Mouse (Mus musculus): Measurements from ENCODE around the gene Agrp.
"Not testable (repeated sequence)": the region's sequence is repeated elsewhere in the genome, so short reads cannot be mapped to it uniquely, and the experiment has no call there.

Gene Agrp

DNA sequence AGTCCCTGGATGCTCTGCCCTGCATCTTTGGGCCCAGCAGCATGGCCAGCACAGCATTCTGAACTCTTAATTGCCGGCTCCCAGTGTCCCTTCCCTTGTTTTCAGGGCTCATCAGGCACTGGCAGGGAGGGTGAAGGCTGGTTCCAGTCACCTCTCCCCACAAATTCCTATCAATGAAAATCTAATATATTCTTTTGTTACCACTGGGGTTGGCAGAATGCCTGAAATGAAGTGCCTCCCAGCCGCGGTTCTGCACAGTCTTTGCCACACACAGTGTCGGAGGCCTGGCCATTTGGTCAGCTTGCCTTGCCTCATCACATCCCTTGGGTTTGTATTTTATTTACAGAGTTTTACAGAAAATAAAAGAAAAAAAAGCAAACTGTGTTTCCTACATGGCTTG is 15.4 kb downstream of the Agrp start:
- no peak for DNase-seq

GRCm38 (mm10) chr8:105620946-105621720 is 16.1 kb downstream of the Agrp start:
- DNase-seq: no peak

GRCm38 (mm10) chr8:105620211-105620610 is 17.0 kb downstream of the Agrp start:
- no peak for DNase-seq

DNA sequence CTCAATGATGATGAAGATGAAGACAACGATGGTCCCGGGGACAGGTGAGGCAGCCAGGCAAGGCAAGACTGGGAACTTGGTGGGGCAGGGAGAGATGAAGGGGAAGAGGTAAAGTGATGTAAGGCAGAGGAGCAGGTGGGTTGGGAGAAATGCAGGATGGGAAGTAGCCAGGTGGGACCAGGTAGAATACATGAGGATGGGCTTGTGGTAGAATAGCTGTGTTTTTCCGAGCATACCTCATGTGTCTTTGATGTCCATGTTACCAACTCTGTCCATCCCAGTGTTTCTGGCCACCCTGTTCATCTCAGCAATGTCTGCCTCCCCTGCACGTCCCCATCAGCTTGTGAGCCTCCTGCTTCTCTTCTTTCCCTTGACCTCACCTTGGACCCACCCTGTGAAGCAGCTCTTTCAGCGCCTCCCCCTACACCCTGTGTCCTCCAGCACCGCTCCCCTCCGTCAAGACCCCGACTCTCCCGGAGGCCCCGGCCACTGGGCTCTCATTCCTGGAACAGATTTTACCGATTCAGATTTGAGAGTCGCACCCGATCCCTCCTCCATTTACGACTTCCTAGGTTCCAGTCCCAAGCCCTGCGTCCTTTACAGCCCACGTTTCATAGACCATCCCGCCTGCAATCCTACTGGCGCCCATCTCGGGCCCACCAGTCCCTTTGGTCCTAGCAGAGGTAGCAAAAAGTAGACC is 18.2 kb downstream of the Agrp start:
- DNase-seq: no peak

- DNase-seq: no peak
These were observed 18.9 kb downstream of the Agrp start for GRCm38 (mm10) chr8:105618279-105618634.

- no peak for DNase-seq
These were observed 19.5 kb downstream of the Agrp start for GRCm38 (mm10) chr8:105617451-105618278.

DNA sequence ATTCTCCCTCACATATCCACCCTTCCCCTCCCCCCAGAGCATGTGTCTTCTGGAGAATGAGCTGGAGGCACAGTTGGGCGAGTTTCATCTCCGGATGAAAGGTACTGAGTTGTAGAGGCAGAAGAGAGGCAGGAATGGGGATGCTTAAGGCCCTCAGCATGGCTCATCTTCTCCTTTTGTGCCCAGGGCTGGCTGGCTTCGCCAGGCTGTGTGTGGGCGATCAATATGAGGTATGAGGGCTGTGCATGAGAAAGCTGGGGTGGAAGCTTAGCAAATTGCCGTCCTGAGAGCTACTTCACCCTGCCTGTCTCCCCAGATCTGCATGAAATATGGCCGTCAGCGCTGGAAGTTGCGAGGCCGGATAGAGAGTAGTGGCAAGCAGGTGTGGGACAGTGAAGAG is 21.3 kb downstream of the Agrp start:
- no peak for DNase-seq

- DNase-seq: peak; percentile 77
These were observed 23.2 kb downstream of the Agrp start for GRCm38 (mm10) chr8:105613830-105614511.

GRCm38 (mm10) chr8:105613037-105613436 is 24.2 kb downstream of the Agrp start:
- DNase-seq: peak; percentile 65

DNA sequence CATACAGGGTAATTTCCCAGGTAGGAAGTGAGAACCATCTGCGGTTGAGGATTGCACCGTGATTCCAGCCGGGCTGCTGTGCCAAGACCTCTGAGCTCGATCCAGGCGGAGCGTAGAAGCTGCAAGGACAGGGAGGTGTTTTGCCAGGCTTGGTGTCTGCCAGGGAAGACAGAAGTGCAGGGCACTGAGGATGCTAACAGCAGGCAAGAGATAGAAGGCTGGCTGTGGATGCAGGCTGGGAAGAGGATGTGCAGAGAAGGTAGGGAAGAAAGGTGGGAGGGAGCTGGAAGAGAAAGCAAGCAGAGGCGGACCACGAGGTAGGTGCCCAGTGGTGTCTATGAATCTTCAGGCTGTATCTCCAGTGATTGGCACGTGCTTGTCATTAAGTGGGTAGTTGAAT is 25.4 kb downstream of the Agrp start:
- DNase-seq: no peak

GRCm38 (mm10) chr8:105609771-105610170 is 27.4 kb downstream of the Agrp start:
- no peak for DNase-seq

GRCm38 (mm10) chr8:105609355-105609754 is 27.8 kb downstream of the Agrp start:
- DNase-seq: no peak

DNA sequence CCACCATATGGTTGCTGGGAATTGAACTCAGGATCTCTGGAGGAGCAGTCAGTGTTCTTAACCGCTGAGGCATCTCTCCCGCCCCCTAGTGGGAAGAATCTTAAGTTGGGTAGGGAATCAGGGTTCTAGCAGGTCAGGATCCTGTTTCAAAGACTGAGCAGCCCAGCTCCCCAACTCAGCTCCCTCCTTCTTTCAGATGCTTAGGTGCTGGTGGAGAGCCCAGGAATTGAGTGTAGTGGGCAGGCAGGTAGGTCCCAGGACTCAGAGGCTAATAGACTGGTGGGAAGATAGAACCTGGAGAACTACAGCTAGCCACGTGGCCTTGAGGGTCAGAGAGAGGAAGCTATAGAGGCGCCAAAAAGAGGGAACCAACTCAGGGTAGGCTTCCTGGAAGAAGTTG is 29.5 kb downstream of the Agrp start:
- DNase-seq: peak; percentile 39

DNA sequence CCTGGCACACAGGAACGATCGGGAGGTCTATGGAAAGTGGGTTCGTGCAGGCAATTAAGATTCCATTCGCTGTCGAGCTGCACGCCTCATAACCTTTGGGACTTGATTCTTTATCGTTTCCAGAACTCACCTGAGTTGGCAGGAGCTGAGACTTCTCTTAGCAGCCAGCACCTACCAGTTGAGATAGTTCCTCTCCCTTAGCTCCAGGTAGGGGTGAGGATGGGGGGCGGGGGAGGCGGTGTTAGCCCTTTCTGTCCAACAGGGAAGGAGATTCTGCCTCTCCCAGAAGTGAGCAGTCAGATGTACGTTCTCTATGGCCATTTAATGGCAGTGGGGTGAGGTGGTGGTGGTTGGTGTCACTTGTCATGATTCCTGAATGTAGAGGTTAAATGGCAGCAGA is 30.1 kb downstream of the Agrp start:
- no peak for DNase-seq

DNA sequence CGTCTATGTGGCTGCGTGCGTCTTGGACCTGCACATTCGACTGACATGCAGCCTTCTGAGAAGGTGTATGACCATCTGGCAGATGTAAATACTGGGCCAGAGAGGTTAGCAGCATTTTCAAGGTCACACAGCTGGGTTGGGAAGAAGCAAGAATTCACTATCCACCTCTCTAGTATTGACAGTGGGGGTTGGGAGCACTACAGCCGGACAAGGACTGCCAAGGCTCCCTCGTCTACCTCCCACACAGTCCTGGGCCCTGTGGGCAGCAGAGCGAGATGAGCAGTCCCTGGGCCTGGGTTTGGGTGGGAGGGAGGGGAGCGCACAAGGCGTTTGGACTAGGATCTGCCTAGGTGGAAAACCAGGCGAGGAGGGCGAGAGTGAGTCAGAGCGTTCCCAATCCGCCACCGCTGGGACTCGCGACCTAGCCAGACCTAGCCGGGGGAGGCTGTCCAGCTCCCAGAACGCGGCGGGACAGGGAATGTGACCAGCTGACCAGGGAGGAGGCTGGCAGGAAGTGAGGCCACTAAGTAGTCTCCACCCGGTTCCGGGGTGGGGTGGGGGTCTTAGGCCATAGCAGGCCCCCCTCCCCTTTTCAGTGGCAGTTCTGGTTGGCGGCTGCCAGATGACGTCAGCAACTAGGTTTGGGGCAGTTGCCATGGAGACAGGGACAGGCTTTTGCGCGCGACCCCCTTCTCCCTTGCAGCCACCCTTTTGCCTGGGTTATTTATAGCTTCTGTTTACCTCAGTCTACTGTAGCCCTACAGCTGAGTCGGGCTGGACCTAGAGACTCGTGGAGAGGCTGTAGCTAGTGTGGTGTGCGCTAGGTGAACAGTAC is 30.8 kb downstream of the Agrp start:
- DNase-seq: peak; percentile 87

- peak; percentile 65 for DNase-seq
These were observed 31.6 kb downstream of the Agrp start for GRCm38 (mm10) chr8:105605491-105606188.

DNA sequence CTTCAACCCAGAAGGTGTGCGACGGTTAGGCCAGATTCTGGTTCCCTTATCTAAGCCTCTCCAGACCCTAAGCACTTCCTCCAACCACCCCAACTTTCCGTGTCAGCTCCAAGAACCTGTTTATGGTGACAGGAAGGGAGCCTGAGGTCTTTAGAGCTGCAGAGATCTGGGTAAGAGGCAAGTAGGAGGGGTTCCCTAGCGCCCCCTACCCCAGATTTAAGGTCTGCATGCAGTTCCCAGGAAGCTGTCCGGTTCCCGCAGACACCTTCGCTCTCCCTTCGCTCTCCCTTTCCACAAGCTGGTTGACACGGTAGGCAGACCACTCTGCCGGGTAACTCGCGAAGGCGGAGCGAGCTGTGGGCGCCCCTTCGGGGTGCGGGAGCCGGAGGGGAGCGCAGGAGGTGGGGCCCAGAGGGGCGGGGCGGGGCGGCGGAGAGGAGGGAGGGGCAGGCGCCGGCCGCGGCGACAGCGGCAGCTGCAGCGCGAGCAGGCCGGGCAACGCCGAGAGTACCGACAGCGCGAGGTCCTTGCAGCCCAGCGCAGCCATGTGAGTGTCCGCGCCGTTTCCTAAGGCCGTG is 32.3 kb downstream of the Agrp start, which contains the start of gene Ripor1:
Gene Ripor1, plus strand, starts transcription at position 452 of the 578 bp plus-strand sequence.
- DNase-seq: peak; percentile 84

DNA sequence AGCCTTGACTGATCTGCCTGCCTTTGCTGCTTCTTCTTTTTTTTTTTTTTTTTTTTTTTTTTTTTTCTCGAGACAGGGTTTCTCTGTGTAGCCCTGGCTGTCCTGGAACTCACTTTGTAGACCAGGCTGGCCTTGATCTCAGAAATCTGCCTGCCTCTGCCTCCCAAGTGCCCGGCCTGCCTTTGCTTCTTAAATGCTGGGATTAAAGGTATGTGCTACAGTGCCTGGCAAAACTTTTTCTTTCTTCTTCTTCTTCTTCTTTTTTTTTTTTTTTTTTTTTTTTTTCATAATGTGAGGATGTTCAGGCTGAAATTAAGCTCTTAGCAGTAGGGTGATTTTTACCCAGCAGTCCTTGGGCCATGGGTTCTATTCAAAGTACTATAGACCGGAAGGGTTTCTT is 34.7 kb downstream of the Agrp start:
- not testable (repeated sequence) for DNase-seq

DNA sequence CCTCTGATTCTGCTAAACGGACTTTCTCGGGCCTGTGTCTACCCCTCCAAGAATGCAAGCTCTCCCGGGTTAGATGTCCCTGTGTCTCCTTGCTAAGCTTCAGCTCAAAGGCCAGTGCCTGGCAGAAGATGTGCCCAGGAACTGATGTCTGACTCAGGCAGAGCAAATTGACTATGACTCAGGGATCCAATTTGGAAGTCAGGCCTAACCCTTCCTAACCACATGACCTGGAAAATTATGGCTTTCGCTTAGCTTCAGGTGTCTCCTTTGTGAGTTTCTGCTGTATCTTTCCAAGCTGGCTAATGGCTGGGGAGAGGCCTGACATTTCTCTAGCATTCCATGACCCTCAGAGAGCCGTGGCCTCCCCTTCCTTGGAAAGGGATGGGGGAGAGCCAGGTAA is 35.9 kb downstream of the Agrp start:
- no peak for DNase-seq

DNA sequence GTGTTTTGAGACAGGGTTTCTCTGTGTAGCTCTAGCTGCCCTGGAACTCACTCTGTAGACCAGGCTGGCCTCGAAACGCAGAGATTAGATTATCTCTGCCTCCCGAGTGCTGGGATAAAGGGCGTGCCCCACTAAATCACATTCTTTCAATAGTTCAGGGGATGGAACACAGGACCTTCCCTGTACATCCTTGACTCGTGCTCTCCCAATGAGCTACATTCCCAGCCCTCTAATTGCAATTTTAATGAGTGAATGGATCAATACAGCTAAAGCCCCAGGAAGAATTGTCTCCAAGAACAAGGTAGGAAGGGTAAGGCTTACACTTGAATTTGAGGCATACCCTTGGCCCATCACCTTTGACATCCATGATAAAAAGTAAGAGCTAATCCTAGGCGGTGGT is 38.4 kb downstream of the Agrp start:
- DNase-seq: no peak
